Mouse (Mus musculus) erythroblast, adult 5-6 weeks (primary cell): Measurements from ENCODE around the gene Fam98c. TPM values are rescaled to one million over a fixed set of nuclear protein-coding genes. Genes with fewer than 3 reads are reported as not detected.
A peak's percentile ranks its signal among the peaks of the same experiment; 100 is the strongest.
"Not testable (repeated sequence)": the region's sequence is repeated elsewhere in the genome, so short reads cannot be mapped to it uniquely, and the experiment has no call there.

ENCODE experiments used
- ATAC-seq: replicated peaks from 2 replicates; pipeline ENCODE4 v1.8.0; 2016; ENCODE audit warnings: moderate number of reproducible peaks, mild to moderate bottlenecking, moderate TSS enrichment, inconsistent platforms; ENCODE audit not compliant: poor library complexity, low FRiP score, severe bottlenecking
- total RNA-seq, 2 experiments: library from RNA; stranded (forward) in 1 of 2; stranded (reverse) in 1 of 2; fragments of 150-400 nt in 1 of 2; fragments of 200-764, 138-1000 nt in 1 of 2; gene quantifications; 2 replicates each; pipeline versions ENCODE4 v1.2.3 to v1.2.4; 2015 to 2017; ENCODE audit warnings: low replicate concordance in 2 of 2

Gene Fam98c
- total RNA-seq (2015; ENCODE audit: low replicate concordance): 2.1 and 4.6 TPM in 2 replicates
- total RNA-seq (2017; ENCODE audit: low replicate concordance): 1.5 and 2.7 TPM in 2 replicates

GRCm38 (mm10) chr7:29155838-29156782 lies at the start of gene Fam98c:
Gene Fam98c (minus strand): TSS chr7:29156234.
- ATAC-seq: peak; percentile 77

- ATAC-seq: no peak
Measured at GRCm38 (mm10) chr7:29202577-29202976, 46.5 kb upstream of the Fam98c start.

GRCm38 (mm10) chr7:29194230-29194629 lies 38.2 kb upstream of the Fam98c start:
- ATAC-seq: not testable (repeated sequence)

GRCm38 (mm10) chr7:29181323-29181722 lies 25.3 kb upstream of the Fam98c start:
- not testable (repeated sequence) for ATAC-seq

GRCm38 (mm10) chr7:29180854-29181236 lies 24.8 kb upstream of the Fam98c start:
- no peak for ATAC-seq

- peak; percentile 98 for ATAC-seq
Measured at GRCm38 (mm10) chr7:29180077-29180853, 24.2 kb upstream of the Fam98c start, which contains the start of gene Psmd8. Gene Psmd8 (minus strand): TSS chr7:29180701.

GRCm38 (mm10) chr7:29179323-29179722 lies 23.3 kb upstream of the Fam98c start:
- no peak for ATAC-seq

- ATAC-seq: no peak
Measured at GRCm38 (mm10) chr7:29178106-29178505, 22.1 kb upstream of the Fam98c start.

GRCm38 (mm10) chr7:29172390-29173016 lies 16.5 kb upstream of the Fam98c start:
- ATAC-seq: no peak

- no peak for ATAC-seq
Measured at GRCm38 (mm10) chr7:29171562-29172097, 15.6 kb upstream of the Fam98c start.

GRCm38 (mm10) chr7:29170755-29171561 lies 14.9 kb upstream of the Fam98c start:
- ATAC-seq: no peak

- ATAC-seq: peak; percentile 68
Measured at GRCm38 (mm10) chr7:29170066-29170754, 14.2 kb upstream of the Fam98c start, which contains the start of the genes Ggn and Spred3. Gene Ggn (plus strand): TSS chr7:29170210. Gene Spred3 (minus strand): TSS chr7:29170411.

GRCm38 (mm10) chr7:29169231-29170065 lies 13.4 kb upstream of the Fam98c start:
- ATAC-seq: no peak

GRCm38 (mm10) chr7:29168791-29169230 lies 12.8 kb upstream of the Fam98c start:
- no peak for ATAC-seq

- ATAC-seq: no peak
Measured at GRCm38 (mm10) chr7:29168121-29168695, 12.2 kb upstream of the Fam98c start.

GRCm38 (mm10) chr7:29167656-29168055 lies 11.6 kb upstream of the Fam98c start:
- no peak for ATAC-seq
